9 mouse cellular contexts compared by ENCODE assay signal in genomic region chr6:32586821-32587135, GRCm38 (mm10). TPM values are rescaled to one million over a fixed set of nuclear protein-coding genes. Genes with fewer than 3 reads are reported as not detected.
DNase-seq lines count a peak whose midpoint lies in the region; ATAC-seq lines count a peak whose summit lies in the region.
"Had no signal": no experiment of that assay in that cellular context is flagged by ENCODE, and none has a peak within 500 bp of the region (broad histone marks: within the 10 kb centered on the region; RNA-seq: fewer than 3 reads in every experiment).

No protein-coding gene starts in this region.

- 1% methylated on average over 13 of the region's 13 CpGs for WGBS in heart, embryonic 13.5 days
- 2% methylated on average over 13 of the region's 13 CpGs for WGBS in hindbrain, embryonic 13.5 days
- WGBS in midbrain, embryonic 14.5 days = 3% methylated on average over 13 of the region's 13 CpGs

- peak overlapping the region; percentile 96 for H3K4me2 ChIP-seq in heart, embryonic 13.5 days
- peak overlapping the region; percentile 79 for H3K4me2 ChIP-seq in hindbrain, embryonic 13.5 days
- peak overlapping the region; percentile 91 for H3K4me2 ChIP-seq in midbrain, embryonic 14.5 days (ENCODE audit: low read length)

- no peak for DNase-seq in heart, postnatal 4 days
- DNase-seq in R1 (ENCODE audit: low read depth, low spot score) = peak; percentile 26
- DNase-seq in midbrain, embryonic 14.5 days = no peak
- DNase-seq in thymus, adult 18-20 months = no peak
- DNase-seq in B cell, adult 2 months = no peak

- H3K27me3 ChIP-seq in heart, embryonic 13.5 days (replicated peaks) = peaks cover 30% of the 10 kb centered on the region
- peaks cover 16% of the 10 kb centered on the region for H3K27me3 ChIP-seq in hindbrain, embryonic 13.5 days
- H3K27me3 ChIP-seq in midbrain, embryonic 14.5 days (ENCODE audit: control insufficient read depth, insufficient read depth, low read length) = peaks cover 13% of the 10 kb centered on the region; the same call in 1 of the 2 replicates

- H3K4me3 ChIP-seq in heart, embryonic 13.5 days = peak overlapping the region; percentile 87
- peak overlapping the region; percentile 87 for H3K4me3 ChIP-seq in hindbrain, embryonic 13.5 days
- peak overlapping the region; percentile 88 for H3K4me3 ChIP-seq in midbrain, embryonic 14.5 days (replicated peaks; ENCODE audit: low read depth, low read length)

- ATAC-seq in heart, embryonic 13.5 days (ENCODE audit: extremely low read depth, insufficient number of reproducible peaks, low FRiP score, low TSS enrichment) = no peak
- ATAC-seq in hindbrain, embryonic 13.5 days (ENCODE audit: low FRiP score) = 0 out of 2 replicates have a peak, but pooled peaks have one; percentile 1
- peak; percentile 12 for ATAC-seq in midbrain, embryonic 14.5 days (ENCODE audit: low FRiP score, low TSS enrichment)
- ATAC-seq in cerebellum, adult (ENCODE audit: insufficient number of reproducible peaks, low FRiP score, low TSS enrichment) = no peak
- ATAC-seq: CD4-positive, CD25-positive, alpha-beta regulatory T cell, adult 4 months had no signal

- 0 out of 2 replicates have a peak overlapping the region, but pooled peaks have one; percentile 14 for H3K27ac ChIP-seq in heart, embryonic 13.5 days (replicated peaks)
- peak overlapping the region; percentile 97 for H3K27ac ChIP-seq in hindbrain, embryonic 13.5 days
- H3K27ac ChIP-seq in midbrain, embryonic 14.5 days (replicated peaks; ENCODE audit: low read depth, low read length) = peak overlapping the region; percentile 92

- H3K4me1 ChIP-seq in heart, embryonic 13.5 days = peaks cover 43% of the 10 kb centered on the region
- peaks cover 59% of the 10 kb centered on the region for H3K4me1 ChIP-seq in hindbrain, embryonic 13.5 days (replicated peaks)
- peaks cover 29% of the 10 kb centered on the region; the same call in 1 of the 2 replicates for H3K4me1 ChIP-seq in midbrain, embryonic 14.5 days (ENCODE audit: control insufficient read depth, insufficient read depth, low read length)

- H3K9ac ChIP-seq in heart, embryonic 13.5 days = peak overlapping the region; percentile 98
- H3K9ac ChIP-seq in hindbrain, embryonic 13.5 days = peak overlapping the region; percentile 97
- peak overlapping the region; percentile 86 for H3K9ac ChIP-seq in midbrain, embryonic 14.5 days (replicated peaks; ENCODE audit: low read length)

- H3K9me3 ChIP-seq in heart, embryonic 13.5 days = no peaks in the 10 kb centered on the region
- H3K9me3 ChIP-seq in hindbrain, embryonic 13.5 days = no peaks in the 10 kb centered on the region
- H3K9me3 ChIP-seq in midbrain, embryonic 14.5 days (ENCODE audit: control insufficient read depth, low read length) = no peaks in the 10 kb centered on the region

- no peaks in the 10 kb centered on the region for H3K36me3 ChIP-seq in heart, embryonic 13.5 days
- no peaks in the 10 kb centered on the region for H3K36me3 ChIP-seq in hindbrain, embryonic 13.5 days
- no peaks in the 10 kb centered on the region for H3K36me3 ChIP-seq in midbrain, embryonic 14.5 days (ENCODE audit: control insufficient read depth, insufficient read depth, low read length)

RNA-seq across cellular contexts. Expression of gene Plxna4, which starts 1.2 kb away (rescaled TPM):
- 5.5 TPM in 2 replicates for polyA plus RNA-seq in heart, embryonic 13.5 days (2015; fragmentation: Nextera tagmentation; extraction: Ambion mirVana)
- 10 to 100 TPM; 34.3 TPM for total RNA-seq in heart, postnatal 4 days (2021)
- 15.9 and 16.2 TPM in 2 replicates for polyA plus RNA-seq in hindbrain, embryonic 13.5 days (2015; fragmentation: Nextera tagmentation; extraction: Ambion mirVana)
- 16.2 and 16.4 TPM in 2 replicates for polyA plus RNA-seq in midbrain, embryonic 14.5 days (2014; fragmentation: Nextera tagmentation; extraction: Ambion mirVana)

Comparison
In these comparisons a context has a peak if more than half of its experiments do, and no peak if none do; other contexts are left out.
1. ATAC-seq: peak in hindbrain, embryonic 13.5 days (single experiment) and midbrain, embryonic 14.5 days (single experiment); none in heart, embryonic 13.5 days (single experiment) and cerebellum, adult (single experiment).
2. H3K27ac ChIP-seq: peak in every context shown above with its lines; median percentile 97 in hindbrain, embryonic 13.5 days; 92 in midbrain, embryonic 14.5 days; 14 in heart, embryonic 13.5 days.
3. Peak in every context shown above with its lines, with median percentiles within 50 percentile points of each other: H3K4me2 ChIP-seq, H3K4me3 ChIP-seq and H3K9ac ChIP-seq.